Mouse (Mus musculus) gastrocnemius, postnatal 36 days (tissue): Measurements from ENCODE around the gene Gh. TPM values are rescaled to one million over a fixed set of nuclear protein-coding genes. Genes with fewer than 3 reads are reported as not detected.
"Not testable (repeated sequence)": the region's sequence is repeated elsewhere in the genome, so short reads cannot be mapped to it uniquely, and the experiment has no call there.

ENCODE experiments used
- DNase-seq, 2 experiments: peaks; one replicate each; pipeline ENCODE4 v3.0.0; 2022
- intact Hi-C: fragments of 180-260 bp; cut with DNase I; formaldehyde crosslinking; loops from one replicate; pipeline ENCODE4 v1.15.1; 2025
- long read RNA-seq, 2 experiments: library from polyadenylated mRNA; stranded (forward); transcript quantifications; one replicate each; pipeline ENCODE4 v2.0.0; 2021
- total RNA-seq, 2 experiments: library from RNA; stranded (reverse); gene quantifications; 2 replicates each; pipeline ENCODE4 v1.2.3; 2021

The Gh gene
- total RNA-seq = not detected
- long read RNA-seq, experiment 1 = 0 reads
- long read RNA-seq, experiment 2 = 0 reads

DNA sequence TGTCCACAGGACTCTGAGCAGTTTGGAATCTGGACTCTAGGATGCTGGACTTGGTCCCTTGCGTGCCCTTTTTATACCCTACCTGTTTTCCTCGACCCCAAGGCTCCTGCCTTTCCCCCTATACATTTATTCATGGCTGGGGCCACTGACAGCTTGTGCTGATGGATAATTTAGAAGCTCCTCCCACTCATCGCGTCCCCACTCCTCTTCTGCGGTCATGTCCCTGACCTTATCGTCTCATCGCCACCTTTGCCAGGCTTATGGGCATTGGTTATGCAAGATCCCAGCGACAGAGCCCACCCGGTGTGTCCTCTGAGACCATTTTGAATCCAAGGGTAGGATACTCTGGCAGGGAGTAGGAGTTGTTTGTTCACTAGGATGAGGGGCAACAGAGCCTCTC lies at the start of gene Gh:
Gene Gh, minus strand, starts transcription at position 101 of the 400 bp plus-strand sequence.
- intact Hi-C loops = loop anchor here (2.0 kb wide), 2 partner anchors 65 to 91 kb away; no protein-coding TSS in a partner anchor
- DNase-seq = no peak

GRCm38 (mm10) chr11:106351253-106351652 lies 49.6 kb upstream of the Gh start:
- intact Hi-C loops = no loop called here
- no peak for DNase-seq

DNA sequence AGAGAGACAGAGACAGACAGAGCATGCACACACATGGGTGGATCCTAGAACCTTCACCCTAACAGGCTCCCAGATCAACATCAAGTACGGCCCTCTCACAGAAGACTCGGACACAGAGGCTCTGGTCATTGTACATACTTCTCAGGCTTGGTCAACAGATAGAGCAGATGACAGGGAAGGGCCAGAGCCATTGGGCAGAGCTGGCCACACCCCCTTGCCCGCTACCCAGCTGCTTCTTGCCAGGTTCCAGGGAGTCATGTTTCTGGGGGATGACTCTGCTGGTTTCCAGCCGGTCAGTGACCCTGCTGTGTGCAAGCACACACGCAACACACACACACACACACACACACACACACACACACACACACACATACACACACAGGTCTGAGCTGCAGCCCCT lies 49.2 kb upstream of the Gh start:
- DNase-seq = peak in 1 of 2 experiments; percentile 50
- intact Hi-C loops = no loop called here

- DNase-seq = no peak
- intact Hi-C loops = no loop called here
Observed at GRCm38 (mm10) chr11:106349772-106350171, 48.1 kb upstream of the Gh start.

DNA sequence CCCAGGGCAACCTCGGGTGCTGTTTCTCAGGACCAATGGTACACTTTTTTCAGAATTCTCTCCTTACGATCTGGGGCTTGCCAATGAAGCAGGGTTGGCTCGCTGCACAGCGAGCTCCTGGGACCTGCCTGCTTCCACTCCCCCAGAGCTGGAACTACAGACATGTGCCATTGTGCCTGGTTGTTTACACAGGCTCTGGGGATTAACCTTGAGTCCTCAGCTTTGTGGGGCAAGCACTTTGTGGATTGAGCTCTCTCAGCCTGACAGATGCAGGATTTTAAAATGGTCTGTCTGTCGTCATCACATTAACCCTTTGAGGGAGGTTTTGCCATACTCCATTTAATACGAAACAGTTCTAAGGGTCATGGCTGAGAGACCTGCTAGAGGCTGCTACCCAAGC lies 43.2 kb upstream of the Gh start:
- intact Hi-C loops = no loop called here
- no peak for DNase-seq

GRCm38 (mm10) chr11:106340990-106341520 lies 39.4 kb upstream of the Gh start:
- intact Hi-C loops = no loop called here
- DNase-seq = peak in 1 of 2 experiments; percentile 57

- intact Hi-C loops, DNase-seq: not testable (repeated sequence)
Observed at GRCm38 (mm10) chr11:106339323-106339722, 37.7 kb upstream of the Gh start.

DNA sequence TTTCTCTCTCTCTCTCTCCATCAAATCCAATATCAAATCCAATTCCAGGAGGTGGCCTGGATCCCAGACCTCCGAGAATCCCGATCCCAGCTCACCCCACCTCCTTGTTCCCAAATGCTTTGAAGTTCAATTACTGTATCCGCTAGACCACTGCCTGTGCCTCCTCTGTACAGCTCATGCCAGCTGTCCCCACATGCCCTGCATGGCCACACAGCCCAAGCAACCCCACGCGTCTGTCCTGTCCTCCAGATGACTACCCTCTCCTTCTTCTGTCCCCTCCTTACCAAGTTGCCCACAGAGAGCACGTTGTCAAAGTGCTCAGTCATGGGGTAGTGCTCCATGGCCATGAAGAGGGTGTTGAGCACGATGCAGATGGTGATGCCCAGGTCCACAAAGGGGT lies 37.2 kb upstream of the Gh start:
- intact Hi-C loops = no loop called here
- DNase-seq = no peak

GRCm38 (mm10) chr11:106338029-106338428 lies 36.4 kb upstream of the Gh start:
- intact Hi-C loops = no loop called here
- DNase-seq = no peak

DNA sequence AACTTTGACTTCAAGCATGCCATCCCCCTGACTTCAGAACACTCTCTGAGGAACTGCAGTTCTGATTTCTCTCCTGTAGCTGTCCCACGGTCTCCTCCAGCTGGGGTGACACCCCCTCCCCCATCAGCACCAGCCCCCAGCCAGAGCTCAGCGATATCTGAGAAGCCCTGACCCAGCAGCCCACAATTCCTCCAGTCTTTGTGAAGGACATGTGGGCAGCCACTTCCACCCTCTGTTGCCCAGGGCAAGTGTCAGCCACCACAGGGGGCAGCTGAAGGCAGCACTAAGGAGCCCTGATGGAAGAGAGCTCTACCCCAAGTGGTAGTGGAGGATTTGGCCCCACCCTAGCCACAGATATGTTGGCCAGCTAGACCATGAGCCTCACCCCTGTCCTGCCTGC lies 32.4 kb upstream of the Gh start:
- DNase-seq = peak in 1 of 2 experiments; percentile 40
- intact Hi-C loops = no loop called here

DNA sequence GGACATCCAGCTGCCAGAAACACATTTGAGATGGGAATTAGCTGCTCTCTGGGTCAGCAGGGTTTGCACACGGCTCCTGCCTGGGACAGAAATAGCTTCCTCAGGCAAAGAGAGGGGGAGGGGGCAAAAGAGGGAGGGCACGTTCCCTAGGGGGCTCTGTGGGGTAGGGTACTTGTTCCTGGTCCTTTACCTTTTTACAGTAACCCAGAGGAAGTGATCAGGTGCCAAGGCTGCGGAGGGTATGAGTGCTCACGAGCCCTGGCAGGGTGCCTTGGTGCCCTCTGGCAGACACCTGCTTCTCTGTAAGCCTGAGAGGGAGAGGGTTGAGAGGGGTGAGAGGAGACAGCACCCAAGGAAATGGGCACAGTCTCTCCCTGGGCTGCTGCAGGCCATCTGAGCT lies 30.8 kb upstream of the Gh start:
- intact Hi-C loops = loop anchor here (1.0 kb wide), 1 partner anchor 33 kb away; the partner anchor contains the start of gene Prr29
- DNase-seq = no peak

DNA sequence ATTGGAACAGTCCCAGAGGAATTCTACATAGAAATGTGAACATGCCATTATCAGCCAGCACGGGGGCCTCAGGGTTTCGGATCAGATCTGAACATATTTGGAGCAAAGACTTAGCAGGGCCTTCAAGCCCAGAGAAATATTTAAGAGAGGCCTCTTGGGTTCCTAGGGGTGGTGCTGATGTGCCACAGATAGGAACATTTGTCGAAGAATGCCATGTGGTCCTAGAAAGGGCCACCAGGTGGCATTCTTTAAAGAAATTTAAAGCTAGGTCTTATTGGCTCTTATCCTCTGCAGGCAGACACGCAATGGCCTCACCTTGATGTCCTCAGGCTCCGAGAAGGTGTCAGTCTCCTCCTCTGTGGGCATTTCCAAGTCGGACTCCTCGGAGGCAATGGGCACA lies 28.0 kb upstream of the Gh start:
- intact Hi-C loops = no loop called here
- no peak for DNase-seq

GRCm38 (mm10) chr11:106329128-106329527 lies 27.5 kb upstream of the Gh start:
- intact Hi-C loops = no loop called here
- no peak for DNase-seq

- peak in 1 of 2 experiments; percentile 64 for DNase-seq
- intact Hi-C loops = loop anchor here (1.0 kb wide), 1 partner anchor 38 kb away; no protein-coding TSS in a partner anchor
Observed at GRCm38 (mm10) chr11:106328521-106328920, 26.9 kb upstream of the Gh start.

DNA sequence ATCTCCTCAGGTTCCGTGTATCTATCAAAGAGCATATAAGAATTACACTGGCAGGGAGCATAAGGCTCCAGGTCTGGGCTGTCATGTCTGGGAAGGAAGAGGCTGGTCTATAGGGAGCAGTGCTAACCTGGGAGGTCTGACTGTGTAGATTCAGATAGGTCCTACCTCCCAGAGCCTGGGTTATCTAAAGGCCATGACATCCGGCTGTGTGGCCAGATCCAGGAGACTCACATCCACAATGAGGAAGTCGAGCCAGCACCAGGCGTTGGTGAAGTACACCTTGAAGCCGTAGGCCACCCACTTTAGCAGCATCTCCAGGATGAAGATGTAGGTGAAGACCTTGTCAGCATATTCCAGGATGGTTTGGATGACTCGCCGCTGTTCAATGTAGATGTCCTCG lies 24.8 kb upstream of the Gh start:
- intact Hi-C loops = no loop called here
- DNase-seq = no peak

GRCm38 (mm10) chr11:106325566-106326206 lies 24.0 kb upstream of the Gh start:
- intact Hi-C loops = no loop called here
- DNase-seq = peak in 1 of 2 experiments; percentile 50

DNA sequence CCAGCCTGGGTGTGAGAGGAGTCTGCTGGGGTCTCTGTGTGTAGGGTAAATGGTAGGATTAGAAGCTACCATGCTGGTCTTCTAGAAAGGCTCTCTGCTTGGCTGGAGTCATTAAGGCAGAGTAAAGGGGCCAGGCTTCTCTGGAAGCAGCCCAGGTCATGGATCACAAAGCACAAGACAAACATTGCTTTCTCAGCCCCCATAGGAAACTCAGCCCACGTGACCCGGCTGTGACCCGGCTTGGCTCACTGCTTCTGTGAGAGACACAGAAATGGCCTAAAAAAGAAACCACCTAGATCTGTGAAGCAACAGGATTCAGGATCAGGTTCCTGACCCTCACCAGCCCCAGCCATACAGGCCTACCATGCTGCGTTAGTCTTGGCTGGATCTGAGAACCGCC lies 23.2 kb upstream of the Gh start:
- DNase-seq = no peak
- intact Hi-C loops = no loop called here

- DNase-seq = no peak
- intact Hi-C loops = no loop called here
Observed at GRCm38 (mm10) chr11:106318406-106319366, 17.0 kb upstream of the Gh start.

- DNase-seq = no peak
- intact Hi-C loops = no loop called here
Observed at GRCm38 (mm10) chr11:106317801-106318200, 16.1 kb upstream of the Gh start.

GRCm38 (mm10) chr11:106316416-106316815 lies 14.8 kb upstream of the Gh start:
- DNase-seq = no peak
- intact Hi-C loops = no loop called here

GRCm38 (mm10) chr11:106314333-106314812 lies 12.7 kb upstream of the Gh start, which contains the start of gene Cd79b:
TSS of gene Cd79b (minus strand) at chr11:106314762.
- DNase-seq = no peak
- intact Hi-C loops = no loop called here
